Mouse (Mus musculus): Measurements from ENCODE around the gene Hyal3. TPM values are rescaled to one million over a fixed set of nuclear protein-coding genes. Genes with fewer than 3 reads are reported as not detected.
A peak's percentile ranks its signal among the peaks of the same experiment; 100 is the strongest.

The Hyal3 gene
- polyA plus RNA-seq, 1 experiment from 2014 or later: 0.68 TPM

DNA sequence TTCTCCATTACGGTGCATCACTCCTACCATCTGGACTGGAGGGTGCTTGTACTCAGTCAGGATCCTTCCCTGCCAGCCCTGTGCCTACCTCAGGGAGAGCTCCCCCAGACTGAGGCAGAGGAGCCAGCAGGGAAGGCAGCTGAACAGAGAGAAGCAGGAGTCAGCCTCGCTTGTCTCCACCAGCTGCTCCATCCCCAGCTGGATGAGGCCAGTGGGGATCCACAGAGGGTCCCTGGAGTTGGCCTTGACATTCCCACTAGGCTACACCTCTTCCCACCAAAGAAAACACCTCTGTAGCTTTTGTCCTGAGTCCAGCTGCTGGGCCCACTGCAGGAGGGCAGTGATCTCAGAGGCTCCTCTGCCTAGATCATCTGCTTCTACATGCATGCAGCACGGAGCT, 44.3 kb downstream of the Hyal3 start:
- WGBS: 85% methylated on average over 3 of the region's 3 CpGs
- no peaks in the 10 kb centered on the region for H3K27me3 ChIP-seq
- H3K36me3 ChIP-seq: peaks cover 26% of the 10 kb centered on the region
- peak overlapping the region; percentile 12; the same call in 1 of the 2 replicates for H3K4me2 ChIP-seq
- H3K27ac ChIP-seq: peak overlapping the region; percentile 89
- H3K4me1 ChIP-seq (replicated peaks): peaks cover 89% of the 10 kb centered on the region
- no peak for ATAC-seq (replicated peaks; ENCODE audit: insufficient number of reproducible peaks, insufficient read depth, low FRiP score, low read depth)
- no peaks in the 10 kb centered on the region for H3K9me3 ChIP-seq (replicated peaks)
- H3K4me3 ChIP-seq: no peak overlapping the region
- H3K9ac ChIP-seq: peak overlapping the region; percentile 25

DNA sequence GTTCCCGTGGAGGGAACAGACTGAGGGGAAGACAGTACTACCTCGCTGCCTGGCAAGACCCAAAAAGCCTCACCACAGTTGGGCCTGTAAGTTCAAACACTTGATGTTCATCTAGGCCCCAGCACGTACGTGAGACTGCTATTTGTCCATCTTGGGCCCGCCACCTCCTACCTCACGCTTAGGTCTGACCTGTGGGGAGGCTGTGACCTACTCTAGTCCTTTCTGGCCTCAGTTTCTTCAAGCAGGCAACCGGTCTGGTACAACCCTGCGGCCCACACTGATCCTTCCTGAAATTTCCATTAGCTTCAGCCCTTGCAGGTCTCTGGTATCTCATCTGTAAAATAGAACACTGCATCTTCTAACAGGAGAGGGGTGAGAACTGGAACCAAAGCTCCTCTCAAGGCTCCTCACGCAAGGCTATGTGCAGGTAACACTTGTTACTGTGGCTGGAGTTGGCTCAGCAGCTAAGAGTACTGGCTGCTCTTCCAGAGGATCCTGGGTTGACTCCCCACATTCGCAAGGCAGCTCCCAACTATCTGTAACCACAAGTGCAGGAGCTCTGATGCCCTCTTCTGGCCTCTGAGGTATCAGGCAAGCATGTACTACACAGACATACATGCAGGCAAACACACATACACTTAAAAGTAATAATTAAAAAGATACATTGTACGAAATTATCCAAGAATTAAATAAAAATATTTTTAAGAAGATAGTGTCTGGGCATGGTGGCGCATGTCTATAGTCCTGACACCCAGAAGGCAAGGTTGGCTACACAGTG, 44.9 kb downstream of the Hyal3 start:
- Histone ChIP-seq H3K9ac (peak overlapping the region; percentile 25; the same call in 1 of the 2 replicates), H3K4me2 (peak overlapping the region; percentile 94; the same call in 1 of the 2 replicates), H3K4me1 (replicated peaks) (peaks cover 89% of the 10 kb centered on the region), H3K36me3 (peaks cover 20% of the 10 kb centered on the region), H3K27ac (peak overlapping the region; percentile 89), H3K9me3 (replicated peaks) (no peaks in the 10 kb centered on the region), H3K27me3 (no peaks in the 10 kb centered on the region), H3K4me3 (no peak overlapping the region)
- 88% methylated on average over 12 of the region's 12 CpGs for WGBS
- no peak for ATAC-seq (replicated peaks; ENCODE audit: insufficient number of reproducible peaks, insufficient read depth, low FRiP score, low read depth)

DNA sequence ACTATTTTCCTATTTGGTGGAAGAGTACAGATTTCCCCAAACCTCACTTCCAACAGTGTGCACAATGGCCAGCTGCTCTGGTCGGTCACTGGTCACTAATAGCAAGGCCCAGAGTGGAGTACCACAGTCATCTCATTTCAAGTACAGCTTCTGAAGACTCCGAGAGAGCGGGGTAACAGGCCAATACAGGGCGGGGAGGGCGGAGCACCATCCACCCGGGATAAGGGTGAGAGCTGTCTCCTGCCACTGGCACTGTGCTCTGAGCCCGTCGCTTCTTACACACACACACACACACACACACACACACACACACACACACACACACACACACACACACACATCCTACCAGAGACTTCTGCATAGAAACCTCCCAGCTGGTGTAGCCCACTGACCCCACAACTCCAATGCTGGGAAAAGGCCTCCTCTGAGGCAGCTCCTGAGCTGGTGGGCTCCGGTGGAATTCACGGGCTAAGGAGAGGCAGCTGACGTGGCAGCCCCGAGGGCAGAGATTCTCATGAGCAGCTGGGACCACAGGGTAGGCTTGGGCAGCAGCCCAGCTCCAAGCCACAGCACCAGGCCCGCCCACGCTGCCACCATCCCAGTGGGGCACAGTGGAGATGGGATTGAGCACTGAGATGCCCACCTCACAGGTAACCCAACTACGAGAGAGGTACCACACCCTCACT, 45.7 kb downstream of the Hyal3 start:
- H3K4me2 ChIP-seq: peak overlapping the region; percentile 94
- H3K27ac ChIP-seq: peak overlapping the region; percentile 89
- H3K9me3 ChIP-seq (replicated peaks): no peaks in the 10 kb centered on the region
- no peaks in the 10 kb centered on the region for H3K27me3 ChIP-seq
- peaks cover 90% of the 10 kb centered on the region for H3K4me1 ChIP-seq (replicated peaks)
- H3K4me3 ChIP-seq: peak overlapping the region; percentile 13
- H3K9ac ChIP-seq: peak overlapping the region; percentile 44
- H3K36me3 ChIP-seq: peaks cover 20% of the 10 kb centered on the region
- ATAC-seq (replicated peaks; ENCODE audit: insufficient number of reproducible peaks, insufficient read depth, low FRiP score, low read depth): no peak; the same call in 1 of the 2 replicates
- 47% methylated on average over 15 of the region's 15 CpGs for WGBS

DNA sequence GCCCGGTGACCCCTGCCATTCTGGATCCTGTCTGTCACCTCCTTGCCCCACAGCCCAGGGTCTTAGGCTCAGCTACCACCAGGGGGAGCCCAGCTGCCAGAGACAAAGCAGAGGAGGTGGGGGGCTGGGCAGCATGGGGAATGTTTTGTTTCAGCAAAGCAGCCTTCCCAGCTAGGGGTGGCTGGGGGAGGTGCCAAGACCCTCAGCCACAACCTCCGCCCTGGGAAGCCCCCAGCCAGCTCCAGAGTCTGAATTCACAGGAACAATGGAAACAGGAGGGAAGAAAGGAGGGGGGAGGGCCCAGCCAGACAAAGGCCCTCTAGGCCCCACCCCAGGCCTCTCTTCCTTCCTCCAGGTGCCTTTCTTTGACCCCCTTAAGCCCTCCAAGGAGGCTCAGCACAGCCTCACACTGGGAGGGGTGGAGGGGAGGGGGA, 46.2 kb downstream of the Hyal3 start:
- Histone ChIP-seq H3K27me3 (no peaks in the 10 kb centered on the region), H3K4me1 (replicated peaks) (peaks cover 90% of the 10 kb centered on the region), H3K9ac (peak overlapping the region; percentile 44), H3K4me2 (peak overlapping the region; percentile 94), H3K4me3 (peak overlapping the region; percentile 13), H3K27ac (peak overlapping the region; percentile 89), H3K36me3 (peaks cover 19% of the 10 kb centered on the region), H3K9me3 (replicated peaks) (no peaks in the 10 kb centered on the region)
- ATAC-seq (replicated peaks; ENCODE audit: insufficient number of reproducible peaks, insufficient read depth, low FRiP score, low read depth): peak; percentile 59
- 6% methylated on average over 2 of the region's 2 CpGs for WGBS

DNA sequence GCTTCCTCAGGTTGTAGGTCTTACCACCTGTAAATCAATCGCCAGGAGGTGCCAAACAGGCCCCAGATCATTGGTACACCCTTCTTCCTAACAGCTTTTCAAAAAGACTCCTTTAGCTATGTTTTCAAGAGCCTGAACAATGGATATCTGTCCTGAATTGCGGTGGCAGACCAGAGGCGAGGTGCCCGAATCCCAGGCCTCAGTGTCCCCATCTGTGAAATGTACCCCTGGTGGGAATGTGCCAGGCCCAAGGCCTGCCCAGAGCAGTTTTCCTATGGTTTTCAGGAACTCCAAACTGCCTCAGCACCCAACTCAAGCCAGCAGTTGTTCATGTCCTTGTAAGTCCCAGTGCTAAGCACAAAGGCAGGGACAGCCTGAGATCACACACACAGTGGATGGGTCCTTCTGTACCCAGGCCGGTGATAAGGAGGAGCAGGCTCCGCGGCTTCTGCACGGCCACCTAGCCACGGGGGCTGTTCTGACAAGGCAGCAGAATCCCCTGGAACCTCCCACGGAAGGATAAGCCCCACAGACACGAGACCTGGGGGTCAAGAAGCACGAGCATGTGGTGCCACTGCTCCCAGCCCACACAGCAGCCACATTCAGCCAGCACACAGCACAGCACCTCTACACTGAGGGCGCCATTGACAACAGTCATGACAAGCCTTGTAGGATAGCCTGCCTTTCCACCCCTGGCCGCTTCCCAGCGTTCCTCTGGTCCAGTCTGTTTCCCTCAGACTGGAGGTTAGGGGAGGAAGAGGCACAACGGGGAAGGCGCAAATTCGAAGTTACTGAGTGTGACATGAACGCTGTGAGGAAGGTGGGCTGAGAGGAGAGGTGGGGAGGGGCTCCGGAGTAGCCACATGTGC, 47.0 kb downstream of the Hyal3 start:
- Histone ChIP-seq H3K36me3 (peaks cover 13% of the 10 kb centered on the region; the same call in 1 of the 2 replicates), H3K4me3 (no peak overlapping the region; the same call in 1 of the 2 replicates), H3K9ac (peak overlapping the region; percentile 44), H3K4me2 (peak overlapping the region; percentile 94), H3K27me3 (no peaks in the 10 kb centered on the region), H3K27ac (peak overlapping the region; percentile 89), H3K4me1 (replicated peaks) (peaks cover 94% of the 10 kb centered on the region), H3K9me3 (replicated peaks) (no peaks in the 10 kb centered on the region)
- 32% methylated on average over 20 of the region's 20 CpGs for WGBS
- ATAC-seq (replicated peaks; ENCODE audit: insufficient number of reproducible peaks, insufficient read depth, low FRiP score, low read depth): no peak

DNA sequence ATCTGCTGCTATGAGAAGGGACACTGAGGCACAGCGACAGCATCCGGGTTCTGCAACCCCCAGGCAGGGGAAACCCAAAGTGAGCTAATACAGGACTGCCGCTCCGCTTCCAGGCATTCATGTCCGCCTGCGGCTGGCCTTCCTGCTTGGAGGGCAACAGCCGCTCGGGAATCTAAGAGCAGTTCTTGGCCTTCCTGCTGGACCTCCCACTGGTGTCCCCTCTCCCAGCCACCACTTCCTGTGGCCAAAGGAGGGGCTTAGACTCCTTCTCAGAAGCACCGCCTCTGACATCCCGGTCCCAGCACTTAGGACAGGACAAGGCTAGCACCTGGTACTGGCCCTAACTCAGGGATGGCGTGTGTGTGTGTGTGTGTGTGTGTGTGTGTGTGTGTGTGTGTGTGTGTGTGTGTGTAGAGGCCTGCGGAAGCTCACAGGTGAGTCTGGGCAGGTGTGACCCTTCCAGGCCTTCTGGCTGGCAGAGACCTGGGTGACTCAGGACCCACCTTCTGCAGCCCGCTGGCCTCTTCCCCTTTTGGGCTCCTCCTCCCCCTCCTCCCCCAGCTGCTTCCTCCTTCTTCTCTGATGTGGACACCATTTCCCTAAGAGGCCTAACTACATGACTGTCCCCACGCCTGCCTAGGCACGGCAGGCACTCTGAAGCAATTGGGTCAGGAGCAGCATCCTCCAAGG, 48.2 kb downstream of the Hyal3 start:
- H3K4me3 ChIP-seq: peak overlapping the region; percentile 12
- no peaks in the 10 kb centered on the region for H3K27me3 ChIP-seq
- 48% methylated on average over 15 of the region's 15 CpGs for WGBS
- peak overlapping the region; percentile 18; the same call in 1 of the 2 replicates for H3K9ac ChIP-seq
- ATAC-seq (replicated peaks; ENCODE audit: insufficient number of reproducible peaks, insufficient read depth, low FRiP score, low read depth): peak; percentile 32; the same call in 1 of the 2 replicates
- peaks cover 6% of the 10 kb centered on the region; the same call in 1 of the 2 replicates for H3K36me3 ChIP-seq
- H3K9me3 ChIP-seq (replicated peaks): no peaks in the 10 kb centered on the region
- peak overlapping the region; percentile 89 for H3K27ac ChIP-seq
- H3K4me1 ChIP-seq (replicated peaks): peaks cover 94% of the 10 kb centered on the region
- H3K4me2 ChIP-seq: peak overlapping the region; percentile 94

DNA sequence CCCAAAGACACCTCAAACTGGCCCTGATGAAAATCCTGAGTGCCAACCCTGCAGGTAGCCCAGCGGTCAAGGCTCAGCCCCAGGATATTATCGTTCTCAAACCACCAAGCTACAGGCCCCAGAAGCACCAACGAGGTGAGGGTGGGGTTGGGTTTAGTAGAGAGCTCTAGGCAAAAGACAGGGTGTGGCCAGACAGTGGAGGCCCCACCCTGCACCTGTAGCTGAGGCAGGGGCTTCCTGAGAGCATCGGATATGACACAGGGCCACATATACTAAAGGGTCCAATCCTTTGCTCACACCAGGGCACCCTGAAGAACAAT, 48.8 kb downstream of the Hyal3 start:
- Histone ChIP-seq H3K27me3 (no peaks in the 10 kb centered on the region), H3K9ac (0 out of 2 replicates have a peak overlapping the region, but pooled peaks have one; percentile 13), H3K36me3 (peaks cover 6% of the 10 kb centered on the region; the same call in 1 of the 2 replicates), H3K9me3 (replicated peaks) (no peaks in the 10 kb centered on the region), H3K4me1 (replicated peaks) (peaks cover 89% of the 10 kb centered on the region), H3K4me3 (peak overlapping the region; percentile 9; the same call in 1 of the 2 replicates), H3K4me2 (peak overlapping the region; percentile 94), H3K27ac (peak overlapping the region; percentile 89)
- ATAC-seq (replicated peaks; ENCODE audit: insufficient number of reproducible peaks, insufficient read depth, low FRiP score, low read depth): no peak
- 40% methylated on average over 4 of the region's 4 CpGs for WGBS

DNA sequence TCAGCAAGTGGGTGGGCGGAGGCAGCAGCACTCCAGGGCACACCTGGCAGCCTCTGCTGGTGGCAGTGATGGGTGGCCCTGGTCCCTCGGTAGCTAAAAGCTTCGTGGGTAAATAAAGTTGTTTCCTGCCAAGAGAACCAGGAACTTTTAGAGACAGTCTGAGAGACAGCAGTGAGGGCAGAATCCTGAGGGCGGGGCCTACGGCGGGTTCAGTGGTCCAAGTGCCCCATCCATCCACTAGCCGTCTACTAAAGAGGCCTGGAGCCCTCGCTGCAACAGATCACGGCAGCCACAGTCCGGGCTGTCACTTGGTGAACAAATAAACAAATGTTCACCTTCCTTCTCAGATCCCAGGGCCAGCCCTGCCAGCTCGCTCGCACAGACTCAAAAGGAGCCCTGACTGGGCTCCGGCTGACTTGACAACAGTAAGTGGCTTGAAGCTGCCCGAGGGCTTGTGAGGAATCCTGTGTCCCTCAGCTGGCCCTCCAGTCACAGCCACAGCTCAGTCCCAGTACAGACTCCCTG, 49.3 kb downstream of the Hyal3 start:
- ATAC-seq (replicated peaks; ENCODE audit: insufficient number of reproducible peaks, insufficient read depth, low FRiP score, low read depth): no peak
- Histone ChIP-seq H3K36me3 (peaks cover 6% of the 10 kb centered on the region; the same call in 1 of the 2 replicates), H3K9me3 (replicated peaks) (no peaks in the 10 kb centered on the region), H3K27me3 (no peaks in the 10 kb centered on the region), H3K4me3 (0 out of 2 replicates have a peak overlapping the region, but pooled peaks have one; percentile 2), H3K9ac (peak overlapping the region; percentile 32), H3K4me2 (peak overlapping the region; percentile 94), H3K4me1 (replicated peaks) (peaks cover 83% of the 10 kb centered on the region), H3K27ac (peak overlapping the region; percentile 89)
- WGBS: 28% methylated on average over 14 of the region's 14 CpGs

DNA sequence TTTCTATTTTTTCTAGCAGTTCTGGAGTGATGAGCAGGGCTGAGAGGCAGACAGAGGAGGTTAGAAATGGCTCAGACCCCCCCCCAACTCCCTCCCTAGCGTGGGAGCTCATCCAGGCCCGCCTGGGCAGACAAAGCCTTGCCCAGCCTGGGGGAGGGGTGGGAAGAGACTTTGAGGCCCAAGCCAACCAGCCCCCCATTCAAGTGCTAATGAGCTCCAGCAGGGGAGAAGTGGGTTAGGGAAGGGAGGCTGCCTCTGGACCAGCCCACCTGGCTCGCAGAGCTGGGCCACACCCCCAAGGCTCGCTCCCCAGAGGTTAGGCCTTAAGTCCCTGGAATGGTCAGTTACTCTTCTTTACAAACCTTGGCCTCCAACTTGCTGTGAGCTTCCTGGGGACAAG, 50.0 kb downstream of the Hyal3 start:
- Histone ChIP-seq H3K4me3 (0 out of 2 replicates have a peak overlapping the region, but pooled peaks have one; percentile 2), H3K36me3 (peaks cover 1% of the 10 kb centered on the region; the same call in 1 of the 2 replicates), H3K9ac (peak overlapping the region; percentile 32; the same call in 1 of the 2 replicates), H3K27ac (peak overlapping the region; percentile 89), H3K4me2 (peak overlapping the region; percentile 94), H3K27me3 (no peaks in the 10 kb centered on the region), H3K9me3 (replicated peaks) (no peaks in the 10 kb centered on the region), H3K4me1 (replicated peaks) (peaks cover 79% of the 10 kb centered on the region)
- 24% methylated on average over 4 of the region's 4 CpGs for WGBS
- no peak for ATAC-seq (replicated peaks; ENCODE audit: insufficient number of reproducible peaks, insufficient read depth, low FRiP score, low read depth)

DNA sequence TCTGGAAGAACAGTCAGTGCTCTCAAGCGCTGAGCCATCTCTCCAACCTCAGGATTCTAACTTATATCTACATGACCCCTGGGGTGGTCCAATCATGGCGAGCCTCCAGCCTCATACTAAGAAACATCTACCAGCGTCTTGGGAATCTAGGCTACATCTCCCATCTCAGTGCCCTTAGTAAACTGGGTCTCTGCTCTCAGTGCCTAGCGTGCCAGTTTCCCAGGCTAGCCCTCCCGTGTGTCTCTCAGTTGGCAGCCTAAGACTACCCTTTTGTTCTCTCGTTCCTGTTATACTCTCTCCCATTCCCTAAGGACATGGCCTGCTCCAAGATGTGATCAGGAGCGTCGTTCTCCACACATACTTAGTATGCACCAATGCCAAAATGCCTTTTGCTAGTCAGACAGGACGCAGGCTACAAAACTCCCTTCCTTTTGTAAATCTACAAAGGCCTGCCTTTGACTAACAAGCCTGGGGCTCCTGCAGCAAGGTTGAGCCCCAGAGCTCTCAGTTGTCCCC, 50.8 kb downstream of the Hyal3 start:
- peak overlapping the region; percentile 89 for H3K27ac ChIP-seq
- WGBS: 73% methylated on average over 9 of the region's 9 CpGs
- H3K9ac ChIP-seq: no peak overlapping the region
- no peaks in the 10 kb centered on the region for H3K36me3 ChIP-seq
- no peaks in the 10 kb centered on the region for H3K27me3 ChIP-seq
- ATAC-seq (replicated peaks; ENCODE audit: insufficient number of reproducible peaks, insufficient read depth, low FRiP score, low read depth): no peak
- peak overlapping the region; percentile 94 for H3K4me2 ChIP-seq
- H3K9me3 ChIP-seq (replicated peaks): no peaks in the 10 kb centered on the region
- H3K4me1 ChIP-seq (replicated peaks): peaks cover 77% of the 10 kb centered on the region
- peak overlapping the region; percentile 94; the same call in 1 of the 2 replicates for H3K4me3 ChIP-seq

All from heart, embryonic 15.5 days (tissue).